Mouse (Mus musculus) CH12.LX (cell line): Measurements from ENCODE around the gene F7. TPM values are rescaled to one million over a fixed set of nuclear protein-coding genes. Genes with fewer than 3 reads are reported as not detected.

ENCODE experiments used
- DNase-seq: peaks from one replicate; pipeline ENCODE4 v3.0.0-alpha.2; 2013; ENCODE audit errors: extremely low read depth
- H3K27ac ChIP-seq: 2 replicates; pipeline ENCODE4 v1.5.1; 2012; ENCODE audit warnings: low read depth, mild to moderate bottlenecking, control low read depth, moderate library complexity; ENCODE audit not compliant: insufficient read depth
- H3K27me3 ChIP-seq: replicated peaks from 2 replicates; pipeline ENCODE3; 2012; ENCODE audit warnings: inconsistent platforms
- H3K36me3 ChIP-seq, 2 experiments: replicated peaks in 1 of 2; 2 replicates each; pipeline versions ENCODE3 to v1.6.1; 2012; ENCODE audit warnings: inconsistent platforms in 1 of 2, low read length in 1 of 2, mild to moderate bottlenecking in 1 of 2, mixed read lengths in 1 of 2, moderate library complexity in 1 of 2; ENCODE audit not compliant: control insufficient read depth in 1 of 2, insufficient read depth in 1 of 2
- H3K4me1 ChIP-seq, 2 experiments: 2 replicates each; pipeline ENCODE4 v1.6.1; 2012; ENCODE audit warnings: inconsistent platforms in 1 of 2, moderate library complexity in 1 of 2; ENCODE audit not compliant: insufficient read depth in 2 of 2, control insufficient read depth in 1 of 2
- H3K4me2 ChIP-seq: 2 replicates; pipeline ENCODE4 v1.6.1; 2012; ENCODE audit warnings: low read depth, mild to moderate bottlenecking, control low read depth; ENCODE audit not compliant: poor library complexity, insufficient read depth, severe bottlenecking
- H3K4me3 ChIP-seq, 3 experiments: fragments of 150-350 bp in 1 of 3; sonication (generic) in 1 of 3; replicated peaks in 1 of 3; 2 replicates each; pipeline versions ENCODE3 to v1.5.1; 2011 to 2012; ENCODE audit warnings: low read depth in 2 of 3, low read length in 2 of 3, mild to moderate bottlenecking in 2 of 3, moderate library complexity in 2 of 3, control low read depth in 1 of 3, improper control_type of control experiment in 1 of 3, inconsistent platforms in 1 of 3, mixed read lengths in 1 of 3; ENCODE audit not compliant: poor library complexity in 1 of 3
- H3K79me2 ChIP-seq: replicated peaks from 2 replicates; pipeline ENCODE4 v1.6.1; 2012; ENCODE audit warnings: mild to moderate bottlenecking, moderate library complexity; ENCODE audit not compliant: control insufficient read depth, poor library complexity, insufficient read depth, severe bottlenecking; ENCODE audit errors: extremely low read depth
- H3K9ac ChIP-seq: 2 replicates; pipeline ENCODE4 v1.6.1; 2012; ENCODE audit warnings: low read depth, mild to moderate bottlenecking, control low read depth, moderate library complexity; ENCODE audit not compliant: insufficient read depth
- H3K9me3 ChIP-seq: replicated peaks from 2 replicates; pipeline ENCODE3; 2012; ENCODE audit warnings: low read length, inconsistent platforms, mixed read lengths
- CTCF ChIP-seq, 2 experiments: IDR thresholded peaks in 1 of 2; conservative IDR thresholded peaks in 1 of 2; 2 replicates each; pipeline ENCODE4 v1.5.1; 2011 to 2012; ENCODE audit warnings: low read depth in 2 of 2, low read length in 2 of 2, improper control_type of control experiment in 1 of 2, inconsistent platforms in 1 of 2, mild to moderate bottlenecking in 1 of 2, moderate library complexity in 1 of 2
- ELF1 ChIP-seq: IDR thresholded peaks from 2 replicates; pipeline ENCODE4 v1.6.1; 2014; ENCODE audit warnings: low read depth, mild to moderate bottlenecking, inconsistent platforms, low read length, improper control_type of control experiment
- EP300 ChIP-seq: IDR thresholded peaks from 2 replicates; pipeline ENCODE4 v1.6.1; 2011; ENCODE audit warnings: low read length, improper control_type of control experiment
- GABPA ChIP-seq: IDR thresholded peaks from 2 replicates; pipeline ENCODE4 v1.6.1; 2012; ENCODE audit warnings: low read depth, low read length, improper control_type of control experiment, inconsistent platforms; ENCODE audit not compliant: insufficient replicate concordance
- HCFC1 ChIP-seq: IDR thresholded peaks from 2 replicates; pipeline ENCODE4 v1.6.1; 2012; ENCODE audit warnings: low read depth, mild to moderate bottlenecking, inconsistent platforms, low read length, improper control_type of control experiment
- IRF4 ChIP-seq: IDR thresholded peaks from 2 replicates; pipeline ENCODE4 v1.6.1; 2014; ENCODE audit warnings: low read depth, mild to moderate bottlenecking, inconsistent platforms, low read length, improper control_type of control experiment
- KAT2A ChIP-seq: IDR thresholded peaks from 2 replicates; pipeline ENCODE4 v1.6.1; 2012; ENCODE audit warnings: low read length, improper control_type of control experiment, inconsistent platforms; ENCODE audit not compliant: insufficient replicate concordance
- MAFK ChIP-seq: IDR thresholded peaks from 2 replicates; pipeline ENCODE4 v1.6.1; 2011; ENCODE audit warnings: low read length, improper control_type of control experiment; ENCODE audit not compliant: insufficient replicate concordance
- MEF2A ChIP-seq: IDR thresholded peaks from 2 replicates; pipeline ENCODE4 v1.6.1; 2014; ENCODE audit warnings: low read depth, mild to moderate bottlenecking, inconsistent platforms, low read length, improper control_type of control experiment, borderline replicate concordance
- NELFE ChIP-seq: IDR thresholded peaks from 2 replicates; pipeline ENCODE4 v1.6.1; 2011; ENCODE audit warnings: low read depth, low read length, improper control_type of control experiment
- NRF1 ChIP-seq: IDR thresholded peaks from 2 replicates; pipeline ENCODE4 v1.6.1; 2014; ENCODE audit warnings: low read depth, mild to moderate bottlenecking, inconsistent platforms, low read length, improper control_type of control experiment, moderate library complexity
- PAX5 ChIP-seq: IDR thresholded peaks from 2 replicates; pipeline ENCODE4 v1.6.1; 2012; ENCODE audit warnings: low read length, inconsistent platforms, mixed read lengths
- POLR2AphosphoS2 ChIP-seq: IDR thresholded peaks from 2 replicates; pipeline ENCODE4 v1.6.1; 2011; ENCODE audit warnings: low read depth, low read length, improper control_type of control experiment
- RAD21 ChIP-seq: IDR thresholded peaks from 2 replicates; pipeline ENCODE4 v1.6.1; 2011; ENCODE audit warnings: low read depth, mild to moderate bottlenecking, low read length, improper control_type of control experiment, moderate library complexity
- RCOR1 ChIP-seq: conservative IDR thresholded peaks from 2 replicates; pipeline ENCODE4 v1.6.1; 2012; ENCODE audit warnings: low read depth, mild to moderate bottlenecking, inconsistent platforms, low read length, improper control_type of control experiment
- SMC3 ChIP-seq: IDR thresholded peaks from 2 replicates; pipeline ENCODE4 v1.6.1; 2011; ENCODE audit warnings: low read depth, low read length, improper control_type of control experiment
- TBP ChIP-seq: conservative IDR thresholded peaks from 2 replicates; pipeline ENCODE4 v1.6.1; 2011; ENCODE audit warnings: low read depth, low read length, improper control_type of control experiment
- UBTF ChIP-seq: IDR thresholded peaks from 2 replicates; pipeline ENCODE4 v1.6.1; 2012; ENCODE audit warnings: low read depth, mild to moderate bottlenecking, inconsistent platforms, low read length, improper control_type of control experiment, moderate library complexity
- ZKSCAN1 ChIP-seq: IDR thresholded peaks from 2 replicates; pipeline ENCODE4 v1.6.1; 2012; ENCODE audit warnings: low read depth, inconsistent platforms, low read length, improper control_type of control experiment, borderline replicate concordance
- ZMIZ1 ChIP-seq: IDR thresholded peaks from 2 replicates; pipeline ENCODE4 v1.6.1; 2012; ENCODE audit warnings: low read depth, mild to moderate bottlenecking, inconsistent platforms, low read length, improper control_type of control experiment
- ZNF384 ChIP-seq: IDR thresholded peaks from 2 replicates; pipeline ENCODE4 v1.6.1; 2012; ENCODE audit warnings: low read depth, low read length, improper control_type of control experiment, inconsistent platforms
- dilution Hi-C: fragments of 300-500 bp; cut with MboI; formaldehyde crosslinking; loops from 2 replicates; pipeline ENCODE4 v1.14.3; 2020; ENCODE audit warnings: low sequenced_read_pairs; ENCODE audit not compliant: extremely low pct_unique_long_range_greater_than_20kb, extremely low pct_ligation_motif_present
- in situ Hi-C: fragments of 300-500 bp; cut with MboI; formaldehyde crosslinking; loops from 3 replicates; pipeline ENCODE4 v1.14.3; 2019; ENCODE audit warnings: low sequenced_read_pairs, low pct_ligation_motif_present, low pct_unique_long_range_greater_than_20kb, mixed read lengths
- polyA plus RNA-seq: library from polyadenylated mRNA; unstranded; fragments of >175 nt; gene quantifications from 2 replicates; pipeline ENCODE4 v1.2.1, GENCODE M21; 2012; ENCODE audit warnings: low read depth; ENCODE audit not compliant: insufficient read length
- total RNA-seq, 2 experiments: library from RNA; depleted of rRNA; stranded (reverse); fragments of 300-350 nt in 1 of 2; fragments of >200 nt in 1 of 2; gene quantifications; 2 replicates each; pipeline ENCODE4 v1.2.3; 2012 to 2014

F7 gene
- total and polyA plus RNA-seq, 3 experiments, result not detected

DNA sequence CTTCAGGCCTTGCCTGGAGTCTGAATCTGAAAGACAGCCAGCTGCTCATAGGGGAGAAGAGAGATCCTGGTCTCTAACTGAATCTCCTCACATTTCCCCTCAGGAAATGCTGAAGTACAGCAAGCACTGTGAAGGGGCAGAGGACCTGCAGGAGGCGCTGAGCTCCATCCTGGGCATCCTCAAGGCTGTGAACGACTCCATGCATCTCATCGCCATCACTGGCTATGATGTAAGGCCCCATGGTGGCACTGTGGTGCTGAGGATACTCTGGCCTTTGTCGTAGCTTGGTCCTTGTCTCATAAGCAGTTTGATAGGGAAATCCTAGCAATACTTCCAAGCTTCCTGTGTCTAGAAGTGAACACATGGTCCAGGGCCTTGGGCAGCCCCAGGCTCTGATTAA, 15.5 kb upstream of the F7 start:
- Histone ChIP-seq H3K4me3 (no peak overlapping the region), H3K27ac (no peak overlapping the region), H3K9ac (no peak overlapping the region), H3K27me3 (peaks cover 84% of the 10 kb centered on the region), H3K36me3 (no peaks in the 10 kb centered on the region), H3K79me2 (no peaks in the 10 kb centered on the region), H3K4me2 (no peak overlapping the region), H3K9me3 (peaks cover 14% of the 10 kb centered on the region), H3K4me1 (no peaks in the 10 kb centered on the region)
- dilution Hi-C loops, result no loop called here
- peak; percentile 1 for DNase-seq
- in situ Hi-C loops, result no loop called here
- TF ChIP-seq SMC3 (no peak; the same call in none of the 2 replicates), ELF1 (no peak), CTCF (conservative IDR thresholded peaks at IDR 0.05 in 1 of 2, IDR thresholded peaks at IDR 0.05 in 1 of 2; ENCODE audit: low read depth in 2 of 2, low read length in 2 of 2) (peak in 1 of 2 experiments; percentile 47; a peak in 2 of 4 replicates), MAFK (no peak), TBP (no peak), RAD21 (peak; percentile 27), PAX5 (no peak)
- TF ChIP-seq, all 38 proteins: peak for 2

GRCm38 (mm10) chr8:13019560-13019959, 6.3 kb upstream of the F7 start:
- Histone ChIP-seq H3K27me3 (peaks cover 89% of the 10 kb centered on the region), H3K4me3 (no peak overlapping the region)
- dilution Hi-C loops, result no loop called here

GRCm38 (mm10) chr8:13021830-13022229, 4.0 kb upstream of the F7 start:
- H3K79me2 ChIP-seq, result no peaks in the 10 kb centered on the region
- H3K27ac ChIP-seq, result no peak overlapping the region
- no peaks in the 10 kb centered on the region for H3K36me3 ChIP-seq
- TF ChIP-seq IRF4 (no peak), HCFC1 (no peak), RCOR1 (no peak), NRF1 (no peak), GABPA (no peak), ZKSCAN1 (no peak), UBTF (no peak), NELFE (no peak), KAT2A (no peak), ZNF384 (no peak), PAX5 (no peak), EP300 (no peak), POLR2AphosphoS2 (no peak), MEF2A (no peak), ZMIZ1 (no peak)
- H3K9me3 ChIP-seq, result no peaks in the 10 kb centered on the region
- H3K4me2 ChIP-seq, result no peak overlapping the region
- no peak for DNase-seq
- no peak overlapping the region for H3K4me3 ChIP-seq
- in situ Hi-C loops, result no loop called here
- dilution Hi-C loops, result no loop called here
- H3K27me3 ChIP-seq, result peaks cover 89% of the 10 kb centered on the region
- no peak overlapping the region for H3K9ac ChIP-seq
- peaks cover 0 to 6% of the 10 kb centered on the region in 2 experiments; a peak in 1 of 4 replicates for H3K4me1 ChIP-seq

More at GRCm38 (mm10) chr8:13019560-13019959, 6.3 kb upstream of the F7 start:
- no peak for TF ChIP-seq NELFE
- TF ChIP-seq, all 38 proteins: peak for 0
- in situ Hi-C loops, result no loop called here
- no peak for DNase-seq
- no peaks in the 10 kb centered on the region for H3K36me3 ChIP-seq
- H3K79me2 ChIP-seq, result no peaks in the 10 kb centered on the region
- no peak overlapping the region for H3K27ac ChIP-seq
- no peak overlapping the region for H3K4me2 ChIP-seq
- no peak overlapping the region for H3K9ac ChIP-seq
- peaks cover 0 to 6% of the 10 kb centered on the region in 2 experiments; a peak in 1 of 4 replicates for H3K4me1 ChIP-seq
- H3K9me3 ChIP-seq, result no peaks in the 10 kb centered on the region
